Mouse (Mus musculus): ENCODE measurements at regions not wholly inside any gene's neighbourhood (a gene's known extent, or its start where the extent isn't known, plus 50 kb on each side); places are given as distances from the start of the nearest gene placed in this dataset.

DNA sequence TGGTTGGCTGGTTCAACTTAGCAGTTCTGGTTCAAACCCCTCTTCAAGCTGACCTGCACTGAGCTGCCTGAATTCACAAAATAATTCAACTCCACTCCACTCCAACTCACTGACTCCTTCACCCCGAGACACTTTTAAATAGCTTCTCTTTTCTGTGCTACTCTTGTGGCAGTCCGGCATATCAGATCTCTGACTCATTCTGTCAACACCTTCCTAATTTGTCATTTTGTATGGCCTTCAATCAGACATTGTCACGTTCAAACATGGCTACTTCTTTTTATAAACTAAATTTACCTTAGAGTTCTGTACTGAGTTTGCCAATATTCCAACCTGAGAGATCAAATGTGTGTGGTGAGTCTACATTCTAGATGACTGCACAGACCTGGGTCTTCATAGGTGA, 579.1 kb downstream of the Slitrk1 start:
- no peak for DNase-seq (ENCODE audit: low spot score in 2 of 2)

DNA sequence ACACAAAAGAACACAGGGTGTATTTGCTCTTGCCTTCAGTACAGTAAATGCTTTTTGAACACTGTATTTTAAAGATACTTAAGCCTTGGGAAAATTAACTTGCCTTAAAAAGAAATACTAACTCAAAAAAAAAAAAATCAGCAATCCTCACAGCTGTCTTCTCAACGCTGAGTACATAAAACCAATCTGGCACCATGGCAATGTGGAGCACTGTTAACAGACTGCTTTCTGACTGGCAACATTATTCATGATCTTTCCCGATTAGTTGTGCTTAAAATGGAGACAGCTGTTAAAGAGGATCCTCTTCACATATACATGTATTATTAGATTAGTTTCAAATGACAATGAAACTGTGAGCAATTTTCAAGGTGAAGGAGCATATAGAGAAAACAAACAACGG, 587.5 kb downstream of the Slitrk1 start:
- peak; percentile 22 to 33 for DNase-seq (ENCODE audit: low spot score in 2 of 2)

DNA sequence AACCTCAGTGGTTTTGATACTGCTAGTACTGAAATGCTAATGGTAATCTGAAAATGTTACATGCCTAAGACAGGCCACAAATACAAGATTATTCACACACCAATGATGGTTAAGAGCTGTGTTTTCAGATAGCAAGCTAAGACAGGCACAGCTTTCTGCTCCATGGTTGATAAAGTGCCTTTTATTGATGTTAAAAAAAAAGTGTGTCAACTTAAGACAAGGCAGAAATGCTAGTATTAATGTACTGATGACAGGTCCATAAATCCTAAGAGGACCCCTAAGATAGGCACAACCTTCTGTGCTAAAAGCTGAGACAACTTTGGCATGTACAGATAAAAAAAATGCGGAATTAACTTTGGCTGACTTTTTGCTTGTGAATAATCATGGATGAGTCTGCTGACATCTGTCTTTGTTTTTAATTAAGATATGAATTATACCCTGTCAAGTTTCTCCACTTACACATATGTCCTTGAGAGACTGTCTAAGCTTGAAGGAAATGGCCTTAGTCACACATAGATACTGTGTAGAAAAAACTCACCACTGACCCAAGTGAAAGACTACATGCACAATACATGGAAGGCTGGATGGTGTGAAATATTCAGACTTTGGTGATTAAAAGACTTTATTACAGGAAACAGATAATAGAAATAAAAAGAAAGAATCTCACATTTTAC, 590.5 kb downstream of the Slitrk1 start:
- DNase-seq (ENCODE audit: low spot score in 2 of 2), result no peak

DNA sequence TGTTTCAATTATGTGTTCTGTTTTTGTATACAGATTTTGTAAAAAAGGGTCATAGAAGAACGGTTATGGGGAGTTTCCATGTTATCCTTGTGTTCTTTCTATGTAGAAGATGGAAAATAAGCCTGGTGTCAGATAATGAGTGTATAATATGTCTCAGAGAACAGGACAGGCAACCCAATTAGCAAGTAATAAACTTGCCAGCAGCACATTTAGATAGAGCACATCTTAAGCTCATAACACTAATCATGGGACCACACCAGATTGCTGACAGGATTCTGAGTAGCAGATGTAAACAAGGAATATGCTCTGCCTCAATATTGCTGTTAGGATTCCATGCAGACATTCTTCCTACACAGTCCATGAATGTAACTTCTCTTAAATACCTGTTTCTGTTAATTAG, 606.3 kb downstream of the Slitrk1 start:
- DNase-seq (ENCODE audit: low spot score in 2 of 2), result no peak

DNA sequence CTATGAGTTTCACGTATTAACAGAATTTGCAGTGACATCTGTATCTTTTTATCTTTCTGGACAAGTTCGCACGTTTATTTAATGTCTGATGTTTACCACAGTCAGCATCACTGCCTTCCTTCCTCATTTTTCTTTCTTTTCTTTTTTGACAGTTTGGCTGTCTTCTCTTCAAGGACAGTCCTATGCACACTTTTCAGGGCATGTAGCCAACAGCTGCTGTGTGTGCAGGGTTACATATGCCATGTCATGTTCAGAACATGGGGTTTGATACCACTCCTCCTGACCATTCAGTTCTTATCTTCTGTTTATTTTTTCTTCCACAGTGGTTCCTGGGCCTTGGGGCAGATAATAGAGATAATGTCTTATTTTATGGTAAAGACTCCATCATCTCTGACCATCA, 634.3 kb downstream of the Slitrk1 start:
- no peak for DNase-seq (ENCODE audit: low spot score in 2 of 2)

DNA sequence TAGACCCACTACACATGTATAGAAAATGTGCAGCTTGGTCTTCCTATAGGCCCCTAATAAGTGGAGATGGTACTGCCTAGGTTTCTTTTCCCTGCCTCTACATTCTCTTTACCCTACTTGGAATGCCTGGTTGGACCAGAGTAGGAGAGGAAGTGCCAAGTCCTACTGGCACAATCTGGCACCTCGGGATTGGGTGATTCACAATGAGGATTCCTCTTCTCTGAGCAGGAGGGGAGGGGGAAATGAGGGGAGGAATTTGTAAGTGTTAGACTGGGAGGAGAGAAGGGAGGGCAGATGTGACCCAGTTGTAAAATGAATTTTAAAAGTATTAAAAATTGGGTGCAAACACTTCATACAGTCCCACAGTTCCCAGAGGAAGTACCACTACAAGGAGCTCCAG, 652.9 kb downstream of the Slitrk1 start:
- no peak for DNase-seq (ENCODE audit: low spot score in 2 of 2)

DNA sequence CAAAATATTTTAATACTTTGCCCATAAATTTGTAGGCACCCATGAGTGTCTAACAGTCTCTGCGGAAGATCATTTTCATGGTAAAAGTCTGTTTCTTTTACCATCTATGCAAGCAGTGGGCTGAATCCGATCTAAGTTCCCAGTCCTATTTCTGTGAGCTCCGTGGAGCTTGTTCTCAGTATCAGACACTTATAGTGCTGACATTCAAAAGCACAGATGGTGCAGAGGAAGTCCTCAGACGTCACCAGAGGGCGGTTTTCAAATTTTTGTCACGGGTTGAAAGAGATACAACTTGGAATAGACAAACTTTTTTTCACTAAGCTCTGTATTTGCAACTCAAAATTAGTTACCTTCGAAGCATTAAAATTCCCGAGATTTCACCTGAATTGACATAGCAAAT, 666.6 kb downstream of the Slitrk1 start:
- peak; percentile 71 to 88 for DNase-seq (ENCODE audit: low spot score in 2 of 2)

DNA sequence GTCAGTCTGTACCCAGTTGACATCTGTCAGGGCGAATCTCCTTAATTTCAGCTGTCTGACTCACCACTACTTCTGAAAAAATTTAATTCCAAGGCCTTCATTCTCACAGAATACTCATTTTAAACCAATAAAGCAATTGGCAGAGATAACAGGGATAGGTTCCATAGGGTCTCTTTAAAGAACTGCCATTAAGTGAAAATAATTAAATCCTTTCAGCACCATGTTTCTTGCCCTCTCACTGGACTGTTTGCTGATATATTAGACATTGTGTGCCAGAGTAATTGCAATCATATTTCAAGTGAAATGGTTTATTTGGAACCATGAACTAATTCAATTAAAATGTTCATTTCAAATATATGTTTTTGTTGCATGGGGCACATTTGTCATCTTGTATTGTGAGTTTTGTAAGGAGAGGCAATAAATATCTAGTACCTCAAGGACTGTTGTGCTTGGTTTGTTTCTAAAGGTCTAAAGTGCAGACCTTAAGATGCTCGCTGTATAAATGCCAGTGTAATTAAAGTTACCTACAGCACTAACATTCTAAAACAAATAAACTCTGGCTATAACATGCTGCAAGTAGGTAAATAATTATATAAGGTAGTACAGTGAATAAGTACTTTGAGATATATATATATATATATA, 688.4 kb downstream of the Slitrk1 start:
- no peak for DNase-seq (ENCODE audit: low spot score in 2 of 2)

DNA sequence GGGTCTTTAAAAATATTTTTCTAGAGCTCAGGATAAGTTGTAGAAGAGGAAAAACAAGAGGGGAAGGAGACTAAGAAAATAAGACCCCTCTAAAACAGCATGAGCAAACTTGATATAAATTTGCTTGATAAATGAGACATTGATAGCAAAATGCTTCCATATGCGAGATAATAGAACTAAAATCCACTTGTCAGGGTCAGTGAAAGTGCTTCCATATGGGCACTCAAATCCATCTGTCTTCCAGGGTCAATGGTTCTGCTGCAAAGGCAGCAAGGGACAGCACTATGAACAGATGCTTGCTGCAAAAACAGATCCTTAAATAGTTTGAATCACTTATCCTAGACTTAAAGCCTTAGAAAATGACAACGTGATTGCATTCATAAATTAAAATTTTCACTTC, 704.7 kb downstream of the Slitrk1 start:
- no peak for DNase-seq (ENCODE audit: low spot score in 2 of 2)

DNA sequence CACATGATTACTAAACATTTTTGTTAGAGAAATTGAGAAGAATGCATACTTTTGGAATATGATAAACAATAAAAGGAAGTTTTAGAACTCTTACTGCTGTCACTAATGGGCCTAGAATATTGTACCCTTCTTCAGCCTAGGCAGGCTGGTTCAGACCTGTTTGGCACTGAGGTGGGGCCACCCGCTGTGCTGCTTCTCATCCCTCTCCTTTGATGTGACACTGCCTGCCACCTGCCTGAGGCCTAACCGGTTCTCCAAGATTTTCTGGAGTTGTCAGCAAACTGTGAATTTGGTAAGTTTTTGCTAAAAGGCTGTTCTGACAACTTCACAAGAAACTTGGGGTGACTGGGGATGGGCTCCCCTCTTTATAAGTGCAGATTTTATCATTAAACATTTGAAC, 714.8 kb downstream of the Slitrk1 start:
- no peak for DNase-seq (ENCODE audit: low spot score in 2 of 2)

DNA sequence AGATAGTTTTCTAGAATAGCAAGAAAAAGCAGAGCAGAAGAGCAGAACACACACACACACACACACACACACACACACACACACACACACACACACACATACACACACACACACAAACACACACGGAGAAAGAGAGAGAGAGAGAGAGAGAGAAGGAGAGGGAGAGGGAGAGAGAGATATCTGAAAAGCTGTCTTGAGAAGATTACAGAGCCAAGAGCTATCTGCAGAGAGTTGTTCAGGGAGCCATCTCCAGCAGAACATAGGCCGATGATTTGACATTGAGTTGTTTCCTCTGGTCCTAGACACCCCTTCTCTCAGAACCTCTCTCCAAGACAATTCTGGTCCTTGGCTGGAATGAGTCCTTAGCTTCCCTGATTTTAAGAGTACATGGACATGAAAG, 733.0 kb downstream of the Slitrk1 start:
- no peak for DNase-seq (ENCODE audit: low spot score in 2 of 2)

DNA sequence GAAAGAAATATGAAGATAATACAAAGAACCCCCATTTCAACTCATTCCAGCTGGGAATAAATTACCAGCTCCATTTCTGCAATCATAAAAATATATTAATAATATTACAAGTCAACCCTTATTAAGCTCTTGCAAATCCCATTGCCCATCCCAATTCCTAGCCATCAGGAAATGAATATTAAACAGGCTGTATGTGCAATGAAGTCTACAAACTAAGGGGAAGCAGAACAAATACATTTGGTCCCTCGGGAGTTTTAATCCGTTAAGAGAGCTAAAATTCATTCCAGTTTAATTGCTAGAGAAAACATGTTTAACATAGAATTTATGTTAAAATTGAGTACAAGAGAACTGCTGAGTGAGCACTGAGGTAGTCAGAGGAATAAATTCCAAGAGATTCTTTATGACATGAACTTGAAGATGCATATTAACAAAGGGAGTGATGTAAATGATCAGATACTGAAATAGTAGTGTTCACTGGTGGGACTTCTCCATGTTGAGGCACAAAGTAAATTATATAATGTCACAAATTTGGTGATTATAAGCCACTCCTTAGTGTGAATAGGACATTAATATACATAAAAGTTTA, 738.6 kb downstream of the Slitrk1 start:
- DNase-seq (ENCODE audit: low spot score in 2 of 2), result no peak

DNA sequence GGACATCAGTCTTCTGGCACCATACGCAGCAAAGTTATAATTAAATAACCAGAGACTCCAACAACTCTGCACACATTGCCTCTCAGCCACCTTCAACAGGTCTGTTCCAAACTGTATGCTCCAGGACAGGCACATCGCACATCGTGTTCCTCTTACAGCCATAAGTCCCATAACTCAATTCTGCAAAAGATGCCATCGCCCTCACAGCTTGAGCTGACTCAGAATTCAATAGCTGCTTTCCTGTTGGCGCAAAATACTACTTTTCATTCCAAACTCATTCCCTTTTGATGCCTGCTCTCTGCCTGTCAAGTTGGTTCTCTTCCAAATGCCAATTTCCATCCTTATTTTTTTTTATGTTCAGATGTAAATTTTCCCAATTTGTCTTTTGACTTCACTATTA, 761.0 kb downstream of the Slitrk1 start:
- DNase-seq (ENCODE audit: low spot score in 2 of 2), result peak; percentile 19 to 27

DNA sequence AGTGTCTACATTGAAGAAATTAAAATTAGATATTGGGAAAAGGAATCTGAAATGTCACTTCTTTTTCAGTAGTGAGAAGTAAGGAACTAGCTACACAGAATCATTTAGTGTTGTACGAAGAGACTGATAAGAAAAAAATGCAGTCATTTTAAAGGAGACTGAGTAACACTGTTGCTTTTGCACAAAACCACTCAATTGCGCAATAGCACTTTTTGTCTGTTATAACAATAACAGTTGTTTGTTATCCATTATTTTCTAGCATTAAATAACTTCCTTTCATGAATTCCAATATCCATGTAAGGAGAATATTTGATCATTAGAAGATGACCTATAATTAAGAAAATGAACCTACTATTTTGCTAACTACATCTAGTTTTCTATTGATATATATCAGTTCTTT, 790.8 kb downstream of the Slitrk1 start:
- DNase-seq (ENCODE audit: low spot score in 2 of 2), result no peak

DNA sequence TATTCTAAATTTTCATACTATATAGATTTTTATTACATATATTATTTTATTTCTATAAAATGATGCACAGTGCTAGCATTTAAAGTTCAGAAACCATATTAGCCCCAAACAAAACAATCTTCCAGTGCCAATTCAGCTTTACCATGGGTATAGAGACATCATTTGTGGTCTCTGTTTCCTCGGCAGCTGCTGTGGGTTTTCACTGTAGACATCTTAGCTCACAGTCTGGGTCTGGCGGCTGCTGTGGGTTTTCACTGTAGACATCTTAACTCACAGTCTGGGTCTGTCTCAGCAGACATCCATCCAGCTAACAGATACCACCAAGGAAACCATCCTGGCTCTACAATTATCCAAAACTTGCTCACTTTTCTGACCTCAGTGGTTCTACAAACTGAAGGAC, 808.9 kb downstream of the Slitrk1 start:
- DNase-seq (ENCODE audit: low spot score in 2 of 2), result no peak

DNA sequence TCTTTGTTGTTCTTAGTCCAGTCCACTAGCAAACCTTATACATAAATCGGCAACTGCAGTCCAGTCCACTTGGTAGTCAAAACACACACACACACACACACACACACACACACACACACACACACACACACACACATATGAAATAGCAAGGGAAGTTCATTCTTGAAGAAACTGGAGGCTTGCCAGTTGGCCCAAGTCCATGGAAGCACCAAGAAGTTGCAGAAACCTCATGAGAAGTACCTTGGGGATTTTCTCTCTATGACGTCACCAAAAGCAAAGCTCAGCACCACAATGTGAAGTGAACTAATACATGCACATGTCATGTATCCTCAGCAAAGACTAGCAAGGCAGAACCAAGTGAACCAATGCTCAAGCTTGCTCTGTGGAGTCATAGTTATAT, 823.0 kb downstream of the Slitrk1 start:
- DNase-seq (ENCODE audit: low spot score in 2 of 2), result peak in 1 of 2 experiments; percentile 20

DNA sequence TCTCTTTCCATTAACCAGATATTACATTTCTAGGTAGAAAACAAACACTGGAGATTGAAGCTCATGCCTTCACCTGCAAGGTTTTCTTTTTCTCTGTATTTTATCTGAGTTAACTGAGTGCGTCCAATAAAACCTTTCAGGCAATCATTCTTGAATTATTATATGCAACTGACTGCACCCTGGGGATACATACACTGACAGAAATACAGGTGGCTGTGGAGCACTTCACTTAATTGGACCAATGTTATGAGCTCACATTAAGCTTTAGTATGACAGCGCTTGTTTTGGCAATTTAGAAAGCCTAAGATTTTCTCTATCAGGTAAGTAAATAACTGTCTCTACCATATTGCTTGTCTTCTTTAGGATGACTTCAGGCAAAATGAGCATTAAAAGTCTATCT, 864.0 kb downstream of the Slitrk1 start:
- no peak for DNase-seq (ENCODE audit: low spot score in 2 of 2)

DNA sequence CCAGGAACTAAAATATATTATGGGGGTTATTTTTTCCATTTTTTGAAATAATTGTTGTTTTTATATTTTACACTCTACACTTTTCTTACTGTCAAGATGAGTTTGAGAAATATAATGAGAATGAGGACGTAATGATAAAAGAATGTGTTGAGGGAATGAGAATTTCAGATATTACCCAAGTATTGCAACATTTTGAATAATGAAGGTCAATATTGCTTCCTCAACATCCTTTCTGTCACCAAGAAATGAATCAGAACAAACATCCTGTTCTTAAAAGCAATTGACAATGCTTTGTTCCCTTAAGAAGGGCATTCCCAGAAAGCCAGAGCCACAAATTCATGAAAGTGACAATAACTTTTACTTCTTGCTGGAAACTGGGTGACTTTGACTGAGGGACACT, 878.0 kb downstream of the Slitrk1 start:
- no peak for DNase-seq (ENCODE audit: low spot score in 2 of 2)

DNA sequence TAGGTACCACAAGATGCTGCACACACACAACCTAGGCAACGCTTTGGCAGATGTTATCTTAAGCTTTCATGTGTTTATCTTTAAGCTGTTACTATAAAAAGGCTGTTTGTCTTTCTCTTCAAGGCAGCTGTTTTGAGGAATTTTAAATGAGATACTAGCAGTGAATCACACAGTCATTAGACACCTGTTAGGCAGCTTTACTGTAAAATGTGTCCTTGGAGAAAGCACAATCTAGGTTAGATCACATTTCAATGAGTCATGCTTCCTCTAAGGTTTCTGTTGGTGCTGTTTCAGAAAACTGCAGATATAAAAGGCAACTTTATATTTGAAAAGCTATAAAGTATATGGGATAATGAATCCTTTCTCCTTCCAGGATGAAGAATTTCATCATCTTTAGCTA, 879.8 kb downstream of the Slitrk1 start:
- no peak for DNase-seq (ENCODE audit: low spot score in 2 of 2)

DNA sequence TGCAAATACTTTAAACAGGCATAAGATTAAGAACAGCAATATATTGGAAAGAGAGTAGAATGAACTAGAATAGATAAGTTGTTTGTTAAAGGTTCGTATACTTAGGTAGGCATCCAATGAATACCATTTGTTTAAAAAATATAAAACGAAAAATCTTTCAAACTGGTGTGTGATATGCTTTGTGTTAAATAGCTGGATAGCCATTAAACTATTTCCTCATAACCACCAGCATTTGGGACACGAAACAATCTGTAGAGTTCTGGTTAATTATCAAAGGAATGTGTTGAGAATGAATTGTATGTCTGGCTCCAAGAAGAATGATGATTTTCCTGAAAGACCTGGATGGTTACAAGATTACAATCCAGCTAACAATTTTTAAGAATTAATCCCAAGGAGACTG, 891.4 kb downstream of the Slitrk1 start:
- DNase-seq (ENCODE audit: low spot score in 2 of 2), result no peak

DNA sequence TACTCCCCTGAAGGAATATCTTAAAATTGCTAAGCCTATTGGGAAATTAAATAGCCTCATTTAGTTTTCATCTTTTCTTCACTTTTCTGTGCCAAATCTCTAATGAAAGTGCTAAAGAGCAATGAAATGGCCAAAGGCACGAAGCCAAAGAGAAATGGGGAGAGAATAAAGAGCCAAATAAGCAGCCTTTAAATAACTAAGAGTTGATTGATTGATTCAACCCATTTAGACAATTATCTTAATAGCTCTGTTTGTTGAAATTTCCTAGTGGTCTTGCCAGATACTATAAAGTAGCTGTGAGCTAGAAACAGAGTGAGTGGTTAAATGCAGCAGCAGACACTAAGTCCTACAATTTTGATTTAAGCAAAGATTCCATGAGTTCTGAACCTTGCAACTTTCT, 891.9 kb downstream of the Slitrk1 start:
- DNase-seq (ENCODE audit: low spot score in 2 of 2), result peak in 1 of 2 experiments; percentile 20

DNA sequence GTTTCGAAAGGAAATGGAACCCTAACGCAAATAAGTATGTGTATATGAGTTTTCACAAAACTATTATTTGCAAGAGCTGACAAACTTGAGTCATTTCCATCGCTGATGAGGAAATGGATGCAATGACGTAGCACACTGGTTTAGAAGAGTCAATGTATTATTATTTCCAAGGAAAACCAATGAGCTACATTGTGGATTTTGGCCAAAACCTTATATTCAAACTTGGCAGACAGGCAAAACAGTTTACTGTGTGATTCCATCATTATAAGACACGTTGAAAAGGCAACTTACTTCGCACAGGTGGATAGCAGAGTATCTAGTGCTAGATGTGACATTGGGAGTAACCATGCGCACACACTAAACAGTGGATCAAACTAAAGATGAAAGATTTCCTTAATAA, 892.6 kb downstream of the Slitrk1 start:
- no peak for DNase-seq (ENCODE audit: low spot score in 2 of 2)

DNA sequence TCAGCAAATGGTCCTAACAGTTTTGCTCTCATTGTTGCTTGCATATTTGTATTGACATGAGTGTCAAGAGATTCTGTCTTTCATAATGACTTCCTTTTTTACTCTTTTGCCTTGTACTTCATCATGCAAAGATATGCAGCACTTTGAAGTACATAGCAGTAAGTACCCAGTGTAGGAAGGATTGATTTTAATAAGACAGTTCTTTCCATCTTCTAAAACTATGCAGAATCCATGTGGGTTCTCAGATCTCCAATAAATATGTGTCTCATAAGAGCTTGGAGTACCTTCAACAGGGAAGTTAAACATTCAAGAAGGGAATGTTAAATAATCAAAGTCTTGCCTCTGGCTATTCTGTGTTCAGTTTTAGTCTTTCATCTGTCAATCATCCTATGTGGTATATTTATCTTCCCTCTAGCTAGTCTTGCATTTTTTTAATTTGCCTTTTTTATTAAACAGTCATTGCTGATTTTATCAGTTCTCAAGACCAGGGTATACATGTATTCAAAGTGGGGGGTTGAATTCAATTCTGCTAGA, 926.1 kb downstream of the Slitrk1 start:
- DNase-seq (ENCODE audit: low spot score in 2 of 2), result no peak

All from right cerebral cortex, postnatal 10 days (tissue).